Mouse (Mus musculus): Measurements from ENCODE around the gene Ncstn.

Ncstn gene

DNA sequence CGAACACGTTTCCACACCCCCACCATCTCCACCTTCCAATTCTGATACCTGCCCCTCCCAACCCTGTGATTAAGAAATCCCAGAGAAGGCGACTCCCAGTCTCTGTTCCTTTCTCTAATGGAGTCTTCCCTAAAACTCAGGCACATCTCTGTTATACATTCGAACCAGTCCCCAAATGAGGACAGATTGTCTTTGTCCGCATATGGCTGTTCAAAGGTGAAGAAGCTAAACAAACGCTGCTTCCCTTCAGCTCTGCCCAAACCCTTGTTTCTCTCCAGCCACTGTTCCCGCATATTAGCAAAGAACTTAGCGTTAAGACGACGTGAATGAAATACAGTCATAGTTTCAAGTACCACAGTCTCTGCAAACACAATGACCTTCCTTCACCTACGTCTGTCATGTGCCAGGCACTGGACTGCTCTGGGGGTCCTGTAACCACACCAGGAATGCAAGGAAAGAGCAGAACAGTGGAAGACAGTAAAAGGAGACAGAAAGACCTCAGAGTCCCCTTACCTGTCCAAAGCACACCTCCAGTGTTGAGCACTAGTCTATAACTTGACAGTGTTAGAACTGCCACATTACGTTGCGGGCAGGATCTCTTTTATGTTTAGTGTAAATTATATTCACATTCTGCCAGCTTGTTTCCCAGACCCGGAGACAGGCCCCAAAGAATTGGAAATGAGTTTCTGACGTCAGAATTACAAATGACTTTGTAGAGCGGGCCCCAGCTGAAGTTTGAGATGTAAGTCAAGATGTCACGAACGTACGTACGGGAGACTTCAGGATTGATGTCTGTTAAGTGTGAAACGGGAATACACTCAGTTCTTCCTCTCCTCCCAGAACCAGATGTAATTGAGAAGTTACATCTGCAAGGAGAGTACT lies 54.0 kb downstream of the Ncstn start, which contains the start of gene Vangl2:
Vangl2 (minus strand) TSS at position 51 of the 882 bp plus-strand sequence.
- in situ Hi-C loops (cut with MboI), result no loop called here

DNA sequence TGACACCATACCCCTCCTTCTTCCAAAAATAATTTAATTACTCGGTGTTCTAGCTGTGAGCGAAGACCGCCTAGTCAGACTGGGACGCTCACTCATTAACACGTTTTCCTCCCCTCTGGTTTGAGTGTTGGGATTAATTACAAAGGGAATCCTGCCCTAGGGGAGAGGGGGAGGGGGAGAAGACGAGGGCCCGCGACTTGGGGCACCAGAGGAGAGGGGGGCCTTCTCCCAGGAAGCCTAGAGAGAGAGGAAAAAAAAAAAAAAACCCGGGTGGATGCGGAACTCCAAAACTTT lies 54.8 kb downstream of the Ncstn start:
- in situ Hi-C loops (cut with MboI), result no loop called here

DNA sequence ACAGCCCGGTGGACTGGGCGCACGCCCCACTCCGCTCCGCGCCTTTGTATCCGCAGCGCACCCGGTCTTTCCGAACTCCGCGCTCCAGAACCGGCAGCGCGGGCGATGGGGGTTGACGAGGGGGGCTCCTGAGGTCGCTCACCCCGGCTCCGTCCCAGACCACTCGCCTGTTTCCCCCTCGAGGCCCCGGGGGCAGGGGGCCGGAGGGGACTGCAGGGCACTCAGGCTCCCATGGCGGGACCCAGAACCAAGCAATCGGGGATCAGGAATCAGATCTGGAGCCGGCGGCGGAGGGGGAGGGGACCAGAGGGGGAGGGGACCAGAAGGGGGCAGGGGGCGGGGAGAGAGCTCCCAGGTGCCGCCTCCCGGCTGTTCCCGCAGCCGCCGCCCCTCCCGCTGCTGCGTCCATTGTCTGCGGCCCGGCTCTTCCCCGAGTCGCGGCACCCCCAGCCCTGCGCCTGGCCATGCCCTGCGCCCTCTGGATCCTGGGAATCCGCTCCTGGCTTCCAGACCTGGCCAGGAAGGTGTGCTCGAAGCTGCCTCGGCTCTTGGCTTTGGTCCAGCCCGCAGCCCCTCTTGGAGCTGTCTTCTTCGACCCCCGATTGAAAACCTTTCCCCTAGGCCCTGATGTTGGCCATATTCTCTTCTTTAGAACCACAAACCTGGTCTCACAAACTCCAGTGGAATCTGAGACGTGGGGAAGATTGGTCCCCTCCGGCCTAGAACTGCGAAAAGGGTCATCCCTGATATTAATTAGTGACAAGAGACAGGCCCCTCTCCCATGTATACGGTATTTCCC lies 55.4 kb downstream of the Ncstn start:
- in situ Hi-C loops (cut with MboI), result no loop called here

DNA sequence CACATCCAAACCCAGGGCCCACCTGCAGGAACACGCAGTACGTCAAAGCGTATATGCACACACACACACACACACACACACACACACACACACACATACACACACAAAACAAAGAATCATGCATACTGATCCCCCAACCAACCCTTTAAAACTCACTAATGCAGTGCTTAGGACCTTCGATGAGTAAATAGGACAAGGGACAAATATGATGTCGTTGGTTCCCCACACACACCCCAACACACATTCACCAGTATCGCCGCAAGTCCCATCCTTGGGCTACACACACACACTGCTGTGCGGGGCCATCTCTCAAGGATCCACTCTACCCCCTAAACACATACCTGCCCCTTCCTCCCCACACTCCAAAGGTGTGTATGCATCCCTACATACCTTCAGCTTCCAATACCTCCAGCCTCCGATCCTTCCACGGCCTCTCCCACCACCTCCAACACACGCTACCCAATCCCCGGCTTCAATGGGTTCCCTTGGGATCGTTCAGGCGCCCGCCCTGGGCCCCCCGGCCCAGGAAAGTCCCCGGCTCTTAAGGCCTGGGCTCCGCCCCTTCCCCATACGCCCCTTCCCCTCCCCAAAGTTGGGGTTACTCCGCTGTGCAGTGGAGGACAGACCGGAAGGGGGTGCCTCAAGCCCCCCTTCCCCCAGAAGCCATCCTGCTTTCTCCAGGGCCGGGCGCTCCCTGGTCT lies 56.2 kb downstream of the Ncstn start:
- in situ Hi-C loops (cut with MboI), result no loop called here

DNA sequence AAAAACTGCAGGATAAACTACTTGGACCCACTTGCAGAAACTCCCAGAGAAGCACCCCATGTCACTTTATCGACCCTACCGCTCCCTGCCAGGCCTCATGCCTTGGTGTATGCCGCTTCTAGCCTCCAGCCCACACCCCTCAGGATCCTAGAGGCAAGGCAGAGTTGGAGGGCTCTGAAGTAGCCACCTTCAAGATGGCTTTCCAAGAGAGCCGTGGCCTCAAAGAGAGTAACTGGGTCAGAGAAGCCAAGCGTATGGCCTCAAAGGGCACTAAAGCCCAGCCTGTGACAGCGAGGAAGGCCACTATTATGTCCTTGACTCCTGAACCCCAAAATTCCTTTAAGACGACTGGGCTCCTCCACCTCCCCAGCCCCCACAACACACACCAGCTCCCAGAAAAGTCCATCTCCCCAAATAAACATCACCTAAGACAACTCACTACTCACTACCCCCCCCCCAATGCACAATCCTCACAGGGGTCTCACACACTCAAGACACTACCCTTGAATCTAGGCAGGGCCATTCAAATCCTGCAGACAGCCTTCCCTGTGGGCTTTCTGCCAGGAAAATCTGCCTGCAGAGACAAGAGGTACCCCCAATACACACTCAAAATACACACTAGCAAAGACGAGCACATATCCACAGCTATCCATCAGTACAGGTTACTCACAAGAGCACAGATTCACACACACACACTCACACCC lies 57.2 kb downstream of the Ncstn start:
- in situ Hi-C loops (cut with MboI), result no loop called here

DNA sequence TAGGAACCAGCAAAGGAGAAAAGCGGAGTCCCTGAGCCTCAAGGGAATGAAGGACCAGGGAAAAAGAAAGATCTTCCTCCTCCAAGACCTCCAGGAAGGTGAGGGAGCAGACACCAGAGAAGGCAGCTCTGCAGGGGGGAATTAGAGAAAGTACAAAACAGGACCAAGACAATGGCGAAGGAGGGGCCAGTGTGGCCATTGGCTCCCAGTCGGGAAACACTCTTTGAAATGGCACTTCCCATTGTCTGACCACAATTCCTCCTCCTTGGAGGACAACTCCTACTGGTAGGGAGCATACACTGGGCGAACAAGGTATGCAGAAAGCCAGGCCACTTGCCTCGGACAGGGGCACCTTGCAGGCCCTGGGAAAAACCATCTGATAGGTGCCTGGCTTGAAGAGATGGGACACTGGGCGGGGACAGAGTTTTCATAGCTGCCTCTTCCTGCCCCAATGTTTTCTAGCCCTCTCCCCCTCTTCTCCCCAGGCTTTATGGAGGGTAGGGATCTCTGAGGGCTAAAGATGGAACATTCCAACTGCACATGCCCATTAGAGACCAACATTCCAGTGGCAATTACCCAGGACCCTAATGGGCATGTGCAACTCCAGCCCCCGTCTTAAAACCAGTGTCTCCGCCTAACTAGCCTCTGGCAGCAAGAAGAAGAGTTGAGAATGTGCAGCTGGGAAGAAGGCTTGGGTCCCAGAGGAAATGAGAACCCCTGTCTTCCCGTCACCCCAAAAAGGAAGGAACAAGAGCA lies 58.3 kb downstream of the Ncstn start:
- in situ Hi-C loops (cut with MboI), result no loop called here

DNA sequence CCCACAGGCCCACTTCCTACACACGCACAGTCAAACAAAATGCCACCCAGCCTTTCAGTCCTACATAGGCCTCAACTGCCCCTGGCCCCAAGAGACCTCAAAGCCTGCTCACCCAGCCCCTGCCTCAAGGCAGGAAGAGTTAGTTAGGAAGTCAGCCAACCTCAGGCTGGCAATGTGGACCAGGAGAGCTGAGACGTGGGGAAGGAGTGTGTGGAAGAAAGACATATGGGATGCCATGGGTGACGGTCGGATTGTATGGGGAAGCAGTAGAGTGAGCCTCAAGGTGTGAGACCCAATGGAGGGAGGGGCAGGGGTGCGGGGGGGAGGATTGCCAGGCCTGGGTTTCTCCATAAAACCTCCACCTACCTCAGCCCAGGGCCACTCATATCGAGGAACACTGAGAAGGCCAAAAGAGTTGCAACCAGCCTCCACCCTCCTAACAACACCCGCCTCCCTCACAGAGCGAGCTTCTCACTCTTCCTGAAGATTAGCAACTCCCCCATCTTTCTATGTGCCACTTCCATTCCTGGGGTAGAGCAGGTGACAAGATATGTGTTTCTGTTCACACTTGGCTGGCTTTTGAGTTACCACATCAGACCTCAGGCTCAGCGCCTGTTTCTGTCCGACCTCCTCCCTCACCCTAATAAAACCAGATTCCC lies 62.6 kb downstream of the Ncstn start:
- in situ Hi-C loops (cut with MboI), result no loop called here

DNA sequence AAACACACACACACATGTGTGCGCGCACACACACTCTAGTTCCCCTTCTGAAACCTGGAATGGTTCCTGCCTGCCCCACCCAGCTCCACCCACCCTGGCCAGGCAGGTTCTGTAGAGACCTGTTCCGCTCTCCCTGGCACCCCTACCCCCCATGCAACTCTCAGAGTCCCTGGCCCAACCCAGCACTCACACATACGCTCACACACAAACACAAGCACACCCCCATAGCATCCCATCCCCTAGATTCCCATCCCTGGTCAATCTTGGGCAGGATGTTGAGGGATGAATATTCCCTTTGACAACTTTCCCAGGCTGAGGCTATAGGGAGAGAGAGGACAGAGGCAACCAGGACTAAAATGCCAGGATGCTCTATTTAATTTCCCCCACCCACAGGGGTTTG lies 63.3 kb downstream of the Ncstn start:
- in situ Hi-C loops (cut with MboI), result no loop called here

DNA sequence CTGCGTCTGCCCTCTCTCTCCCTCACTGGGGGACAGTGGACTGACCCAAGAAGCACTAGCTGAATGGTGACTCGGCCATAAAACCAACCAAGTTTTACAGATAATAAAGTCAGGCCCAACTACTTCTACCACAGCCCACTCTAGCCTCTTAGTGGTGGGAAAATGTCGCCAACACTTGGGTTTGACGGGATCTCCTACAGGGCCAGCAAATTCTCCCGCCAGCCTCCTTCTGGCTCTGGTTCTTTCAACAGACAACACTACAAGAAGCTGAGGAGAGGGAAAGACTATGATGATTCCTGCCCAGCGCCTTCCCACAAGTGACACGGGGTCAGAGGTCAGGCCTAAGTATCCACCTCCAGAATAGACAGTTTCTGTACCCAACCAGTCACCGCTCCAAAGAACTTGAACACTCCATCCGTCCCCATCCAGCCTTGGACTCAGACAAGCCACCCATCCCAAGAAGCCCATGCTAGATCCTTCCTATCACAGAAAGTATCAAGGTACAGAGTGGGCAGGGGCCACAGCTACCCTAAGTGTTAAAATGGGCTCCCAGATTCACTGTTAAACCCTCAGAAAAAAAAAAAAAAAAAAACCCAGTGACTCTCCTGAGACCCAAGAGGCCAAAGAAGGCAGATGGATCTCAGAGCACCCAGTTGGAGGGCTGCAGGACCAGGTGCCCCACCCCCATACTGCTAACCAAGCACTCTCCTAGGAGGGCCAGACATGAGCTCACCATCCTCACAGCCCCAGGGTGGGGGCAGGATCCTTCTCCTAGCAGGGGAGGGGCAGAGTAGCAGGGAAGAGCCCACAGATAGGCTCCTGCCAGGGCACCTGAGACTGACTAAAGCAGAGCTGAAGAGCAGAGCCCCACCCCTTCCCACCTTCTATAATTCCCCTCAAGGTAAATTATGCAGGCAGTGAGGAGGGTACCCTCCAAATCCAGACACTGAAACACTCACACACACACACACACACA lies 64.0 kb downstream of the Ncstn start:
- in situ Hi-C loops (cut with MboI), result no loop called here

DNA sequence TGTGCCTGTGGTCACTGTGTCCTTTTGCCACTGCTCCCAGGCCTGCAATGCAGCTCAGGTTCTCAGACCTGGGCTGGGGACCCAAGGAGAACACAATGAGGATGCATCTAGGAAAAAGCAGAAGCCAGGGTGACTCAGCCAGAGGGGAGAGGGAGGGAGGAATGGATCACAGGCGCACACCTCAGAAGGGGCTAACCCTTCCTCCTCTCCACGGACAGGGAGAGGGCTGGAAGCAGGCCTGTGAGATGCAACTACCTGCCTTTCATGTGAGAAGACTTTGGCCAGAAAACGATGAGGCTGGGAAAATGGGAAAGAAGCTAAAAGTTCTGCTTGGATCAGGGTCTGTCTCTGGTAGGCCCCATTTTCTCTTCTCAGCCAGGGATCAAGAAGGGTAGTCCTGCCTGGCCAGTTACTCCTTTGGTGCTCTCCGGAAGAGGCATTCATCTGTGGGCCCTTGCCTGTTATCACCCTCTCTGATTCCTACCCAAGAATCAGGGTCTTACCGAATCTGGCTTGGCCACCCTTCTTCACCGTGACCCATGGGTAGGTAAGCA lies 65.0 kb downstream of the Ncstn start:
- in situ Hi-C loops (cut with MboI), result no loop called here

DNA sequence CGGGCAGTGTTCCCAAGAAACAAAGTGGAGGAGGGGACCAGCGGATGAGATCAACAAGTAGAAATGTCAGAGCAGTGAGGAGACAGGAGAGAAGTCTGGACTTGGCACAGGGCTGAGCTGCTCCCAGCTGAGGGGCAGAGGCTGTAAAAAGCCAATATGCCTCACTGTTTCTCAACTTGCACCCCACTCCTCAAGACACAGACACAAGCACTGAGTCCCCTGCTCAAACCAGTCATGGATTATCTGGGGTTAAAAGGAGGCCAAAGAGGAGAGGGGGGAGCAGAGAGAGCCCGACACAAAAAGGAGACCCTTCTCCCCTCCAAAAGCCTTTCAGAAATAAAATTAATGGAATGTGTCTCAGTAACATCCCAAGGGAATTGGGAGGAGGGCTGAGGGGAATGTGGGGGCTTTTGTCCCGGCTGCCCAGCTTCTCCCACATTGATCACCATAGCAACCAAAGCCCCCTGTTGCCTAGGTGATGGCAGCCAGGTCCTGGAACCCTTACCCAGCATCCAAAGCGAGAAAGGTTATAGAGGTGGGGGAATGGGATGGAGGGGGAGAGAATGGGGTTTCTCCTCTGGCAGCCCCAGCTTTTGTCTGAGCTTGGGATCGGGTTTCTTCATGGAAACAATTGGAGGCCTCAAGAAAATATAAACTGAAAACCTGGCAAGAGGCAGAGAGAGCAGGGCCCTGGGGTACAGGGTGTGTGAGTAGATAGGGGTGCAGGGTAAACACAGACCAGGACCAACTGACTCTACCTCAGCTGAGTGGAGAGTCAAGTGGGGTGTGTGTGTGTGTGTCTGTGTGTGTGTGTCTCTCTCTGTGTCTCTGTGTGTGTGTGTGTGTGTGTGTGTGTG lies 65.7 kb downstream of the Ncstn start:
- in situ Hi-C loops (cut with MboI), result no loop called here

DNA sequence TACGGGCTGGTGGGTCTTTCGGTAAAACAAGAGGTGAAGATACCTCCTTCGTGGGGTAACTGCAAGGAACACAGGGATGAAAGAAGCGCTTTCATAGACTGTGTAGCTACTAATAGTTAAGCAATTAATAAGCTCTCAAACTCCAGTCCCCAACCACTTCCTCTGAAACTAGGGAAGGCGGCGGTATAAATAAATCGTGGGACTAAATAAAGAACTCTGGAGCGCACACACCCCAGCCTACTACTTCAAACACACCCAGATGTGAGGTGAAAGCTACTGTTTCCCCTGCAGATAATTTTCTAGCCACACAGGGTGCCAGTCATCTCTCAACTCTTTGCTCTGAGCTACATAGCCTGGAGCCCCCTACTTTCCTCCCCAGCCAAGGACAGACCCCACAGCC lies 66.6 kb downstream of the Ncstn start:
- in situ Hi-C loops (cut with MboI), result no loop called here
